Mouse (Mus musculus): Measurements from ENCODE around the gene Sap18.

DNA sequence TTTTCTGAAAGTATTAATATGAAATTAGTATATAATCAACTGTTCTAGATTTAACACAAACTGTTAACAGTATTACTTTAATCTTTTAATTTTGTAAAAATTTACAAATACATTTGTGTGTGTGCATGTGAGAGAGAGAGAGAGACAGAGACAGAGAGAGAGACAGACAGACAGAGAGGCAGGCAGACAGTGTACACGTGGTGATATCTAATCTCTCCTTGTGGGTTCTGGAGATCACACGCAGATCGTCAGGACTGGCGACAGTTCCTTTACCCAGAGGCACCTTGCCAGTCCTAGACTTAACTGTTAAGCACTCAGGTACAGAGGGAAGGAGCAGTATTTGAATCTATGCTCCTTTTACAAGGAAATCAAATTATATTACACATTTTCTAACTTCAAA lies 22.9 kb downstream of the Sap18 start:
- TF ChIP-seq GATA1 (IDR thresholded peaks at IDR 0.05; ENCODE audit: borderline replicate concordance, low read length) (no peak), FLI1 (IDR thresholded peaks at IDR 0.05; ENCODE audit: low read length) (no peak)
